ENCODE assay signal across 14 mouse cellular contexts in genomic region chr12:112298521-112298920, GRCm38 (mm10).
"Had no signal": no experiment of that assay in that cellular context is flagged by ENCODE, and none has a peak within 500 bp of the region (broad histone marks: within the 10 kb centered on the region; RNA-seq: fewer than 3 reads in every experiment).

No protein-coding gene starts in this region.

- H3K4me1 ChIP-seq: liver, embryonic 13.5 days; lung, embryonic 15.5 days; megakaryocyte, embryonic 14.5 days had no signal

- H3K9ac ChIP-seq: limb, embryonic 12.5 days; liver, embryonic 13.5 days; liver, postnatal 0 days; lung, embryonic 15.5 days; neural tube, embryonic 12.5 days had no signal

- ATAC-seq: liver, postnatal 0 days had no signal

- DNase-seq: kidney, adult 8-10 months; kidney, postnatal 25 days; liver; liver, embryonic 13.5 days; liver, postnatal 0 days; lung, postnatal 14 days; thymus, adult 18-20 months; thymus, postnatal 14 days had no signal

- H3K9me3 ChIP-seq: limb, embryonic 12.5 days; liver, embryonic 13.5 days; lung, embryonic 15.5 days; megakaryocyte, embryonic 14.5 days; neural tube, embryonic 12.5 days had no signal

- H3K27me3 ChIP-seq: lung, embryonic 15.5 days had no signal

- H3K36me3 ChIP-seq: limb, embryonic 12.5 days; liver, embryonic 13.5 days; lung, embryonic 15.5 days; neural tube, embryonic 12.5 days had no signal

- H3K4me3 ChIP-seq: limb, embryonic 12.5 days; liver, embryonic 13.5 days; lung, embryonic 15.5 days; megakaryocyte, embryonic 14.5 days; neural tube, embryonic 12.5 days had no signal

- H3K4me2 ChIP-seq: limb, embryonic 12.5 days; liver, embryonic 13.5 days; lung, embryonic 15.5 days; neural tube, embryonic 12.5 days had no signal

- H3K27ac ChIP-seq: limb, embryonic 12.5 days; liver, embryonic 13.5 days; lung, embryonic 15.5 days; macrophage; neural tube, embryonic 12.5 days; stomach, postnatal 0 days had no signal
